ENCODE assay signal across 9 mouse cellular contexts in genomic region chr10:80032799-80033480, GRCm38 (mm10). TPM values are rescaled to one million over a fixed set of nuclear protein-coding genes. Genes with fewer than 3 reads are reported as not detected.
DNase-seq lines count a peak whose midpoint lies in the region; ATAC-seq lines count a peak whose summit lies in the region.
"Had no signal": no experiment of that assay in that cellular context is flagged by ENCODE, and none has a peak within 500 bp of the region (broad histone marks: within the 10 kb centered on the region; RNA-seq: fewer than 3 reads in every experiment).

No protein-coding gene starts in this region.

- H3K4me2 ChIP-seq in heart, embryonic 12.5 days, result peak overlapping the region; percentile 20; the same call in 1 of the 2 replicates
- no peak overlapping the region for H3K4me2 ChIP-seq in limb, embryonic 13.5 days (replicated peaks)
- H3K4me2 ChIP-seq in forebrain, embryonic 15.5 days (replicated peaks), result no peak overlapping the region
- H3K4me2 ChIP-seq: midbrain, embryonic 12.5 days had no signal

- WGBS in heart, embryonic 12.5 days, result 16% methylated on average over 5 of the region's 5 CpGs
- 63% methylated on average over 5 of the region's 5 CpGs for WGBS in limb, embryonic 13.5 days
- 78% methylated on average over 5 of the region's 5 CpGs for WGBS in forebrain, embryonic 15.5 days

- H3K4me3 ChIP-seq in heart, embryonic 12.5 days, result no peak overlapping the region
- H3K4me3 ChIP-seq in limb, embryonic 13.5 days, result no peak overlapping the region
- H3K4me3 ChIP-seq in forebrain, embryonic 15.5 days, result no peak overlapping the region
- H3K4me3 ChIP-seq: midbrain, embryonic 12.5 days had no signal

- H3K36me3 ChIP-seq in heart, embryonic 12.5 days, result peaks cover 48% of the 10 kb centered on the region
- peaks cover 42% of the 10 kb centered on the region for H3K36me3 ChIP-seq in limb, embryonic 13.5 days
- H3K36me3 ChIP-seq in forebrain, embryonic 15.5 days, result peaks cover 35% of the 10 kb centered on the region

- peaks cover 37% of the 10 kb centered on the region for H3K4me1 ChIP-seq in heart, embryonic 12.5 days (replicated peaks)
- peaks cover 7% of the 10 kb centered on the region for H3K4me1 ChIP-seq in limb, embryonic 13.5 days
- H3K4me1 ChIP-seq in forebrain, embryonic 15.5 days, result peaks cover 3% of the 10 kb centered on the region

- peak; percentile 70 for ATAC-seq in heart, embryonic 12.5 days (ENCODE audit: insufficient number of reproducible peaks, low FRiP score)
- ATAC-seq in limb, embryonic 13.5 days (ENCODE audit: low FRiP score, low read depth), result no peak
- ATAC-seq in forebrain, embryonic 15.5 days (replicated peaks), result no peak

- H3K9ac ChIP-seq in heart, embryonic 12.5 days, result peak overlapping the region; percentile 8; the same call in 1 of the 2 replicates
- H3K9ac ChIP-seq in limb, embryonic 13.5 days, result 0 out of 2 replicates have a peak overlapping the region, but pooled peaks have one; percentile 26
- H3K9ac ChIP-seq in forebrain, embryonic 15.5 days (replicated peaks), result no peak overlapping the region
- H3K9ac ChIP-seq: midbrain, embryonic 12.5 days had no signal

- DNase-seq in kidney, adult 11 months, result peak; percentile 56
- DNase-seq in kidney, adult 9 months, result no peak
- peak; percentile 87 for DNase-seq in NIH3T3 (ENCODE audit: low read depth)
- peak; percentile 93 to 96 for DNase-seq in natural killer cell, adult 2 months (ENCODE audit: low spot score in 2 of 2)
- DNase-seq in cerebellum, postnatal 10 days, result no peak

- H3K27ac ChIP-seq in heart, embryonic 12.5 days (ENCODE audit: poor library complexity, severe bottlenecking), result peak overlapping the region; percentile 78
- peak overlapping the region; percentile 22; the same call in 1 of the 2 replicates for H3K27ac ChIP-seq in limb, embryonic 13.5 days
- no peak overlapping the region for H3K27ac ChIP-seq in forebrain, embryonic 15.5 days (replicated peaks)
- H3K27ac ChIP-seq: midbrain, embryonic 12.5 days had no signal

- no peaks in the 10 kb centered on the region for H3K27me3 ChIP-seq in heart, embryonic 12.5 days (replicated peaks)
- H3K27me3 ChIP-seq in limb, embryonic 13.5 days, result no peaks in the 10 kb centered on the region
- H3K27me3 ChIP-seq in forebrain, embryonic 15.5 days, result no peaks in the 10 kb centered on the region
- H3K27me3 ChIP-seq: midbrain, embryonic 12.5 days had no signal

- no peaks in the 10 kb centered on the region for H3K9me3 ChIP-seq in heart, embryonic 12.5 days (replicated peaks)
- H3K9me3 ChIP-seq in limb, embryonic 13.5 days, result no peaks in the 10 kb centered on the region
- no peaks in the 10 kb centered on the region for H3K9me3 ChIP-seq in forebrain, embryonic 15.5 days
- H3K9me3 ChIP-seq: midbrain, embryonic 12.5 days had no signal

RNA-seq across cellular contexts. Expression of gene Polr2e, which starts 6.7 kb away (rescaled TPM):
- 132 and 135 TPM in 2 replicates for polyA plus RNA-seq in heart, embryonic 12.5 days (2016; fragmentation: Nextera tagmentation; extraction: Ambion mirVana)
- polyA plus RNA-seq in limb, embryonic 13.5 days (2015; fragmentation: Nextera tagmentation; extraction: Ambion mirVana), result 244 and 254 TPM in 2 replicates
- 179 and 186 TPM in 2 replicates for polyA plus RNA-seq in forebrain, embryonic 15.5 days (2015; fragmentation: Nextera tagmentation; extraction: Ambion mirVana)

RNA-seq across cellular contexts. Expression of gene Gpx4, which starts 14.0 kb away (rescaled TPM):
- 677 and 717 TPM in 2 replicates for polyA plus RNA-seq in heart, embryonic 12.5 days (2016; fragmentation: Nextera tagmentation; extraction: Ambion mirVana)
- polyA plus RNA-seq in limb, embryonic 13.5 days (2015; fragmentation: Nextera tagmentation; extraction: Ambion mirVana), result 462 and 477 TPM in 2 replicates
- 472 and 476 TPM in 2 replicates for polyA plus RNA-seq in forebrain, embryonic 15.5 days (2015; fragmentation: Nextera tagmentation; extraction: Ambion mirVana)

RNA-seq across cellular contexts. Expression of gene Arhgap45, which starts 16.5 kb away (rescaled TPM):
- 7.5 and 8.5 TPM in 2 replicates for polyA plus RNA-seq in heart, embryonic 12.5 days (2016; fragmentation: Nextera tagmentation; extraction: Ambion mirVana)
- 7.3 and 7.6 TPM in 2 replicates for polyA plus RNA-seq in limb, embryonic 13.5 days (2015; fragmentation: Nextera tagmentation; extraction: Ambion mirVana)
- polyA plus RNA-seq in forebrain, embryonic 15.5 days (2015; fragmentation: Nextera tagmentation; extraction: Ambion mirVana), result 1.3 TPM in 2 replicates

RNA-seq across cellular contexts. Expression of gene Abca7, which starts 36.6 kb away (rescaled TPM):
- polyA plus RNA-seq in heart, embryonic 12.5 days (2016; fragmentation: Nextera tagmentation; extraction: Ambion mirVana), result 4.5 and 5.1 TPM in 2 replicates
- polyA plus RNA-seq in limb, embryonic 13.5 days (2015; fragmentation: Nextera tagmentation; extraction: Ambion mirVana), result 1.8 and 1.9 TPM in 2 replicates
- 3.7 and 4.1 TPM in 2 replicates for polyA plus RNA-seq in forebrain, embryonic 15.5 days (2015; fragmentation: Nextera tagmentation; extraction: Ambion mirVana)

RNA-seq across cellular contexts. Expression of gene Cnn2, which starts 44.6 kb away (rescaled TPM):
- 302 and 307 TPM in 2 replicates for polyA plus RNA-seq in heart, embryonic 12.5 days (2016; fragmentation: Nextera tagmentation; extraction: Ambion mirVana)
- polyA plus RNA-seq in limb, embryonic 13.5 days (2015; fragmentation: Nextera tagmentation; extraction: Ambion mirVana), result 287 and 299 TPM in 2 replicates
- 26.7 and 29.1 TPM in 2 replicates for polyA plus RNA-seq in forebrain, embryonic 15.5 days (2015; fragmentation: Nextera tagmentation; extraction: Ambion mirVana)

Comparison
In these comparisons a context has a peak if more than half of its experiments do, and no peak if none do; other contexts are left out.
1. DNase-seq: peak in kidney, adult 11 months (single experiment), NIH3T3 (single experiment) and natural killer cell, adult 2 months (2 of 2); none in kidney, adult 9 months (single experiment) and cerebellum, postnatal 10 days (0 of 2).